Mouse (Mus musculus) kidney, postnatal 4 days (tissue): ENCODE measurements at regions not wholly inside any gene's neighbourhood (a gene's known extent, or its start where the extent isn't known, plus 50 kb on each side); places are given as distances from the start of the nearest gene placed in this dataset.
A peak's percentile ranks its signal among the peaks of the same experiment; 100 is the strongest.

Experiments used
- DNase-seq, 2 experiments: peaks; one replicate each; pipeline ENCODE4 v3.0.0; 2021; ENCODE audit warnings: mixed read lengths in 2 of 2

DNA sequence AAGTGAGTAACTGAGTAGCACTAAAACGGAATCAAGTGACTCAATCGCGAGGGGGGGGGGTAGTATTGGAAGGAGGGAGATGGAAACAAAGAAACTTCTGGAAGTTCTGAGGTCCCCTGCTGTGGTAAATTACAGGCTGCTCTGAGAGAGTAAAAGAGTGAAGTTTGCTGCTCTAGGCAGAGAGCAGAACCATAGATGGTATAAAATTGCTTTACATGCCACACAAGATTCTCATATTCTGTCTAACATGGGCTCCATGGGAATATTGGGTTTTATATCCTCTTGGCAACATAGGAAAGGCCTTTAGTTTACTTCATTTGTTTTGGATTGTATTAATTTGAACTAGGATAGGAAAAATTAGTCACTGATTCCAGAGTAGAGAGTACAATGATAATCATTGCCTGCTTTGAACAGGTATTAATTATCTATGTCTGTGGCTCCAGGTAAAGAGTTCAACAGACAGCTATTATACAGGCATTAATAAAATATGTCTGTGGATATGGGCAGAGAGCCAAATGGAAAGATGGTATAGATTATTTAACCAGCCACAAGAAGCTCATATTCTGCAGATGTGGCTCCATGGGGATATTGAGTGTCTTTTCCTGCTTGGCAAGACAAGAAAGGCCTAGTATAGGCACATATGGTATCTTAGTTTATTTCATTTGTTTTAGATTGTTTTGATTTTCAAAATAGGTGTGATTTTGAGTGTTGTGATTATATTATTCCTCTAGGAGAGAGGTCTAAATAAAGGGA, 729.7 kb upstream of the Large1 start:
- no peak for DNase-seq

DNA sequence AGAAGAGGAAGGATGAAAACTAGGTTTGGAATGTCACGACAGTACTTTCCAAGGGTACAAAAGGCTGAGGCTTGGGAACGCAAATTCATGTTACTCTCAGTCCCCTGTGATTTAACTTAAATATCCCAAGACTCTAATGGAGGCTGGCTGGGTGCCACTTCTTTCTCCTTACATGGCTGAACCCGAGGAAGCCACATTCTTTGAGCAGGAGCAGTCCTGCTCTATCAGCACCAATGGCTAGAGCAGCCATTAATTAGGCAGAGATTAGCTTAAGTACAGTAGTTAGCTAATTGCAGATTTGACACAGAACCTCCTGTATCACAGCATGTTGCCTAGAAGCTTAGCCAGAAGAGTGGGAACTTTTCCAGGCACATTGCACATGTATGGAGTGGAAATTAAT, 720.5 kb upstream of the Large1 start:
- DNase-seq: peak; percentile 15 to 38

DNA sequence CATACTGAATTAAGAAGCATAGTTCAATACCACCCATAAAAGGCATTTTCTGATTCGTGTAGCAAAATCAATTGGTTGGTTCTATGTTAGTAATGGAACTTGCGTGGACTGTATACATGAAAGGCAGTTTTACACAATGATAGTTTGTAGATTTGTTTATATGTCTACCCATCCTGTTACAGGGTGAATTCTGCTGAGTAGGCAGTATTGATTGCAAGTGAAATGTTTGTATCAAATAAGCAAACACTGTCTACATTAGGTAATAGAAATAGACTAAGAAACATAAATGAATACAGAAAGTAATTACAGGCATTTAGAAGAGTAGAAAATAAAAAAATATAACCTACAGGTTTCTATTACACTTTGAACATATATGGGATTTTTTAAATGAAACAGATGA, 718.1 kb upstream of the Large1 start:
- no peak for DNase-seq
